Mouse (Mus musculus): ENCODE results near the gene B3gnt9. TPM values are rescaled to one million over a fixed set of nuclear protein-coding genes. Genes with fewer than 3 reads are reported as not detected.
A peak's percentile ranks its signal among the peaks of the same experiment; 100 is the strongest.
"Not testable (repeated sequence)": the region's sequence is repeated elsewhere in the genome, so short reads cannot be mapped to it uniquely, and the experiment has no call there.

Gene B3gnt9
- total RNA-seq, 2 experiments from 2014 or later, result 2.2 to 2.6 TPM

DNA sequence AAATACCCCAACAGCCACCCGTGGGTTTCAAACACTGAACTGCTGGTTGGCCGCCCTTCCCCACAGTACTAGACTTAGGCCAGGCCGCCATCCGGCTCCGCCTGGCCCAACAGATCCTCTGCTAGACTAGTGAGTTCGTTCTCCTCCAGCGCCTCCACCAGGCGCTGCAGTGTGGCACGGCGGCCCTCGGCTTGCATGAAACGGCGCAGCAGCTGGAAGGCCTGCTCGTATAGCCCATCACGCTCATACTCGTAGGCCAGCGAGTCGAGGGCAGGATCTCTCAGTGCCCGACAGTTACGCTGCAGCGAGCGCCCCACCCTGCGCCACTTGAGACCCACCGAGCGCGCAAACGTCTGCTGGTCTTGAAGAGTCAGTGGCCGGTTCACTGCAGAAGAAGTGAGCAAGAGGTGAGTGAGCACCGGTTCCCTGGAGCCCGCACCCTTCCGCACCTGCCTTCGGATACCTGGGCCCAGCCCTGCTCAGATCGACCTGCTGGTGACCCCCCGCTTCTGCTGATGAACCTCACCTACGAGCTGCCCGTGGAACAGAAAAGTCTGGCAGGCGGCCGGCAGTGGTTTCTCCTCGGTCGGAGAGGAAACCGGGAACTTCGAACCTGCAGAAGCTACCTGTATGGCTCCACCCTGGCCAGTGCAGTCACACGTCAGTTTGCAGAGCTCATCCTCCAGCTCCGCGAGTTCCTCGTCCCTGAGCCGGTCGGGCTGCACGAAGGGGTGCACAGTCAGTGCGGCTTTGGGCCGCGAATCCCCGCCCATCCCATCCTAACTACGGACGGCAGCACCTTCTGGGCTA lies 4.2 kb upstream of the B3gnt9 start:
- DNase-seq, result no peak

- DNase-seq, result no peak
Observed at GRCm38 (mm10) chr8:105257318-105258114, 2.6 kb upstream of the B3gnt9 start.

- peak; percentile 86 for DNase-seq
Observed at GRCm38 (mm10) chr8:105254152-105254965, 594 bp downstream of the B3gnt9 start.

DNA sequence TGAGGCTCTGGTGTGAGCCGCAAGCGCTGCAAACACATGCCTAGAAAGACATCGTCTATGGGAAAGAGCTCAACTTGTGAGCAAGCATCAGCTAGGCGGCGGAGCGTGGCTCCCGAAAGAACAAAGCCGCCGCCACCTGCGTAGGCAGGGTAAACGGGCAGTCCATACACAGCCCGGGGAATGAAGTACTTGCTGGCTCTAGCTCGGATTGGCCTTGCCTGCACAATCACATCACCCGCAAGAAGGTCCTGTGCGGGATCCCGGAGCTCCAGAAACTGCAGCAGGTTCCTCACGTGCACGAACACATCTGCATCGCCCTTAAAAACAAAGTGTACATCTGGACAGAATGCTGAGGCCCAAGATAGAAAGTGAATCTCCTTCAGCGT lies 1.2 kb downstream of the B3gnt9 start:
- DNase-seq, result no peak

GRCm38 (mm10) chr8:105252680-105253537 lies 2.0 kb downstream of the B3gnt9 start:
- DNase-seq, result no peak

DNA sequence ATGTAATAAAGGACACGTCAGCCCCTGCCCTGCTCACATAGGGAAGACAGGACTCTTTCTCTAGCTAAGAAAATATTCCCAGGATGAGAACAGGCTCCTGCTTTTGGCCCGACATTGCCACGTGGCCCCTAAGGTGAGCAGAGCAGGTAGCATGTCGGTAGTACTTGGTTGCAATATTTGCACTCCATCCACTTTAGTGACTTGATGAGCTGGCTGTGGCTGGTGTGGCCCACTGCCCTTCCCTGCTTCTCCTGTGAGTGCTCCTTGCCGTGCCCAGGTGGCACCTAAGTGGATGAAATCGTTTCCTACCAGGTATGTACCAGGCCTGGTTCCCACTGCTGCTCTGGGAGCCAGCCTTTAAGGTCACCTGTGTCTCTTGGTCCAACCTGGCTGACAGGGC lies 3.0 kb downstream of the B3gnt9 start:
- no peak for DNase-seq

GRCm38 (mm10) chr8:105241016-105241415 lies 13.9 kb downstream of the B3gnt9 start:
- no peak for DNase-seq

DNA sequence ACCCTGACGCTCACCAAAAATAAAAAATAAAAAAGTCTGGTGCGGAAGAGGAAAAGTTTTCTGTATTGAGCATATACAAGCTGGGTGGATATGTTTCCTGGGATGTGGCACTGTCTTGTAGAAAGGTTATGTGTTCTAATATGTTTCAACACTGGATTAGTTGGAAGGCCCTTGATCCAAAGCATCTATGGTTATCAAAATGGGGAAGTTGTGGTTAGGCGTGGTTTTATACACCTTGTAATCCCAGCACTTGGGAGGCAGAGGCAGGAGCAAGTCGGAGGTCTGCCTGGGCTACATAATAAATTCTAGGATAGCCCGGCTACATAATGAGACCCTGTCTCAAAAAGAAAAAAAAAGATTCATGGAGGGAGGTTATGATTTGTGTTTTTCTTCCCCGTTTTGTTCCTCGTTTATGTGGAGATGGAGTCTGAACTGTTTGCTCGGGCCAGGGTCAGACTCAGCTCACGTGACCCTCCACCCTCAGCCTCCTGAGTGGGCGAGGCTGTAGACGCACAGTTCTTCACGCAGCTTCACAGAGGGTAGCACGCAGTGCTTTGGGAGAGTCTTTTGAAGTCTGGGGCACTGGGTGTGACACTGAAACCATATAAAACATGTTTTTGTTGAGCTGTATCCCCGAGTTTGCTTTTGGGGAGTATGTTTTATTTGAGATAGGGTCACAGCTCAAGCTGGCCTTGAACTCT lies 17.4 kb downstream of the B3gnt9 start:
- no peak for DNase-seq

- no peak for DNase-seq
Observed at GRCm38 (mm10) chr8:105235206-105235605, 19.7 kb downstream of the B3gnt9 start.

DNA sequence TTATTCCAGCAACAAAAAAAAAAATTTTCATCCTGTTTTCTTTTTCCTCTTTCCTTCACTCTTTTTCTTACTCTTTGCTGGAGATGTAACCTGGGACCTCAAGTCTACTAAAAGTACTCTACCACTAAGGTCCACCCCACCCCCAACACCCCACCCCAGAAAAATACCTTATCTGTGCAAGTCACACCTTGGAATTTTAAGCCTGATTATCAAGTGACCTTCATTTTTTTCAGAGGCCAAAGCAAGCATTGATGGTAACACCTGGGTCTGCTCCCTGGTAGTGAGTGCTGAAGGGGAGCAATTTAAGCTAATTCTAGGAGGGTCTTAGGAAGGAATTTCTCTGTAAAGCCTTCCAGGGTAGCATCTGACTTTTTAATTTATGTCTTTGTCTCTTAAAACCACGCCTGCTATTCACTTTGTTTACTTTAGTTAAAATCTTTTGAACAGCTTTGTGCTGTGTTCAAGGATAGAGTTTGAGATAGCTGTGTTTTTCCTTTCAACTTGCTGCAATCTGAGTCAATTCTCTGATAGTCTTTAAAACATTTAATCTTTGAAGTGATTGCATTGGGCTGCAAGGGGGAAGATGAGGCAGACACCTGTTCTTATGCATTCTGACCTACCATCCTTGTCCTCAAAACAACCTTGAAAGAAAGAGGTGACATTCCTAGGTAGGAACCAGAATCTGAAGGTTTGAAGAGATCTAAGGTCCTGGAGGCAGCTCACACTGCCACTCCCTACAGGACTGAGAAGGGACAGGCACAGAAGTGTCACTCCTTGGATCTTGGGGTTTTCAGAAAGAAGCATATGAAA lies 21.6 kb downstream of the B3gnt9 start:
- no peak for DNase-seq

DNA sequence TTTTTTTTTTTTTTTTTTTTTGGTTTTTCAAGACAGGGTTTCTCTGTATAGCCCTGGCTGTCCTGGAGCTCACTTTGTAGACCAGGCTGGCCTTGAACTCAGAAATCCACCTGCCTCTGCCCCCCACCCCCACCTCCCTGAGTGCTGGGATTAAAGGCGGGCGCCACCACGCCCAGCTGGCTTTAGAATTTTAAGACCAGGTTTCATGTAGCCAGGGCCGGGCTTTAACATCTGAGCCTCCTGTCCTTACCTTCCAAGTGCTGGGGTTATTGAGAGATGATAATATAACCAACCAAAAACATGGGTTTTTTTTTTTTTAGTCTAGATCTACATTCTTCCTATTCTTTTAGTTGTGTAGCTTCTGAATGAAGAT lies 22.6 kb downstream of the B3gnt9 start:
- DNase-seq, result not testable (repeated sequence)

- no peak for DNase-seq
Observed at GRCm38 (mm10) chr8:105231503-105232320, 23.2 kb downstream of the B3gnt9 start.

GRCm38 (mm10) chr8:105225917-105226316 lies 29.0 kb downstream of the B3gnt9 start:
- DNase-seq, result no peak

DNA sequence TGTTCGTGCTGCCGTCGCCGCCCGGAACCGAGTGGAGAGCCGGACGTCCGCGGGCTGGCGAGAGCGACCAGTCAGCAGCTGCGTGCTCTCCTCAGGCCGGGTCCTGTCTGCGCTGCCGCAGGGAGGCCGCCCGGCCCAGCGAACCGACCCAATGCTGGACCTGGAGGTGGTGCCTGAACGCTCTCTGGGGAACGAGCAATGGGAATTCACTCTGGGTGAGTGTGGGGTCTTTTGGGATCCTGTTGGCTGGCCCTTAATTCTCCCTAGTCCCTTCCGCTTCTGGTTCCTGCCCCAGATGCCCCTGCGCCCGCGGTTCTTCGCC lies 29.7 kb downstream of the B3gnt9 start:
- no peak for DNase-seq

GRCm38 (mm10) chr8:105224413-105225271 lies 30.3 kb downstream of the B3gnt9 start, which contains the start of gene D230025D16Rik:
Gene D230025D16Rik (plus strand): TSS chr8:105225145.
- DNase-seq, result peak; percentile 94 to 95

GRCm38 (mm10) chr8:105223850-105224249 lies 31.1 kb downstream of the B3gnt9 start:
- no peak for DNase-seq

DNA sequence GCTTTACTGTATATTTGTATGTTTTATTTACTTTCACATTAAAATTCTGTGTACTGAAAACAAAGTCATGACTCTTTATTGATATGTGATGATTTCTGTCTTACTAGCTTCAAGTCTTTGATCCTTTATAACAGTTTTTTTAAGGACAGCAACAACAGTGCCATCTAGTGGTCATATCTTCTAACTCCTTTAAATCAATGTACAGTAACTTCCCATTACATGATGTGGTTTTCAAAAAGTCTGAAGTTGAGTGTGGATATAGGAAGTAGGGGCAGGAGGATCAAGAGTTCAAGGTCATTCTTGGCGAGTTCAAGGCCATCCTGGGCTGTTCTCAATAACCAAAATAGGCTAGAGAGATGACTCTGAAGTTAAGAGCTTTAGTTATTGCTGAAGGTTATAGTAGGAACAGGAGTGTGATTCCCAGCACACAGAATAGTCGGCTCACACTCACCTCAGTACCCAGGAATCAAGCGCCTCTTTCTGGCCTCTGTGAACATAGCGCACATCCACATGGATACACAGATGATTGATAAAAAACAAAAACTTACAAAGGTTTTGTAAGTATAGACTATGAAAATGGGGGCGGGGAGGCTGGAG lies 36.9 kb downstream of the B3gnt9 start:
- no peak for DNase-seq

- DNase-seq, result no peak
Observed at GRCm38 (mm10) chr8:105214104-105214503, 40.8 kb downstream of the B3gnt9 start.
